Mouse (Mus musculus): ENCODE data around the gene Colec11. TPM values are rescaled to one million over a fixed set of nuclear protein-coding genes. Genes with fewer than 3 reads are reported as not detected.

The Colec11 gene
- polyA plus RNA-seq, 1 experiment from 2014 or later, result 1.1 TPM

DNA sequence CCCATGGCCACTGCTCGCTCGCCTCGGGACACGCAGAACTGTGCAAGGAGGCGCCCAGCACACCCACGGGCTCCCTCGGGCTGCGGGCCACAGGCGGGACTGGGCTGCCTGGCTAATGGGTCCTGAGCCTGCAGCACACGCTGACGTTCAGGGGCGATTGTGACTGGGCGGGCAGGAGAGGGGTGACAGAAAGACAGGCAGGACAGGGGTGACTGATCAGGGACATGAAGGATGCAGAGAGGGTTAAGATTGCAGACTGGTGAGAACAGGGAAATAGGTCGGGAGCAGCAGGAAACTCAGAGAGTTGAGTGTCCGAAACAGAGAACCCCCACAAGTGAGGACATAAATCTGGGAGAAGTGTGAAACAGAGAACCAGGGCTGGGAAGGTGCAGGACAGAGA lies 70.9 kb downstream of the Colec11 start, which contains the start of gene Dcdc2c:
Gene Dcdc2c (minus strand): TSS at position 101 of the 400 bp plus-strand sequence.
- Histone ChIP-seq H3K36me3 (replicated peaks; ENCODE audit: control insufficient read depth, insufficient read depth) (no peaks in the 10 kb centered on the region), H3K4me1 (replicated peaks; ENCODE audit: control insufficient read depth, insufficient read depth, low read length) (no peaks in the 10 kb centered on the region), H3K4me2 (replicated peaks) (no peak within 1 kb of the TSS), H3K9ac (no peak within 1 kb of the TSS), H3K9me3 (ENCODE audit: control insufficient read depth, low read length) (no peaks in the 10 kb centered on the region), H3K4me3 (replicated peaks; ENCODE audit: low read length) (no peak within 1 kb of the TSS), H3K27ac (no peak within 1 kb of the TSS), H3K27me3 (ENCODE audit: control insufficient read depth, insufficient read depth, low read length) (no peaks in the 10 kb centered on the region)
- 80% methylated on average over 15 of the region's 15 CpGs for WGBS
- DNase-seq (ENCODE audit: low spot score) (no peak), ATAC-seq (ENCODE audit: low FRiP score) (no peak)

GRCm38 (mm10) chr12:28551775-28552174 lies 71.4 kb downstream of the Colec11 start:
- 74% methylated on average over 18 of the region's 18 CpGs for WGBS
- no peak for ATAC-seq (ENCODE audit: low FRiP score)
- no peak overlapping the region for H3K27ac ChIP-seq
- H3K9me3 ChIP-seq (ENCODE audit: control insufficient read depth, low read length), result no peaks in the 10 kb centered on the region
- DNase-seq (ENCODE audit: low spot score), result no peak
- H3K9ac ChIP-seq, result no peak overlapping the region
- H3K4me3 ChIP-seq (replicated peaks; ENCODE audit: low read length), result no peak overlapping the region
- no peaks in the 10 kb centered on the region for H3K4me1 ChIP-seq (replicated peaks; ENCODE audit: control insufficient read depth, insufficient read depth, low read length)
- H3K36me3 ChIP-seq (replicated peaks; ENCODE audit: control insufficient read depth, insufficient read depth), result no peaks in the 10 kb centered on the region
- no peaks in the 10 kb centered on the region for H3K27me3 ChIP-seq (ENCODE audit: control insufficient read depth, insufficient read depth, low read length)
- no peak overlapping the region for H3K4me2 ChIP-seq (replicated peaks)

DNA sequence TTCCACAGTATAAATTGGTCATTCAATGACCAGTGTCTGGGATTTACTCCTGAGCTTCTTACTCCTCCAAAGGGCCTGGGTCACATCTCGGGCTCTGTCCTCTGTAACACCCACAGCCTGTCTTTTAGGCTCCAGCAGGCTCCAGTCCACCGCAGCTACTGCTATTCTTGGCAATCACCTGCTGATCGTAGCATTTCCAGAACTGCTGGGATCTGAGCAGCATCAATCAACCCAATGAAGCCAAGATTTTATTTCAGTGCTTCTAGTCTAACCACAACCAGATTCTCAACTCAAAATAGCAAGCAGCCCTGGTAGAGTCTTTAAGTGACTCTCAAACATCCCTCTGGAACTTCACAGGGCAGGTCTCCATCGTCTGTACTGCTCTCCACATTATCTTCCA lies 74.3 kb downstream of the Colec11 start:
- 68% methylated on average over 4 of the region's 4 CpGs for WGBS
- no peak overlapping the region for H3K9ac ChIP-seq
- no peaks in the 10 kb centered on the region for H3K4me1 ChIP-seq (replicated peaks; ENCODE audit: control insufficient read depth, insufficient read depth, low read length)
- no peak overlapping the region for H3K4me3 ChIP-seq (replicated peaks; ENCODE audit: low read length)
- no peak for DNase-seq (ENCODE audit: low spot score)
- no peaks in the 10 kb centered on the region for H3K36me3 ChIP-seq (replicated peaks; ENCODE audit: control insufficient read depth, insufficient read depth)
- no peaks in the 10 kb centered on the region for H3K27me3 ChIP-seq (ENCODE audit: control insufficient read depth, insufficient read depth, low read length)
- no peaks in the 10 kb centered on the region for H3K9me3 ChIP-seq (ENCODE audit: control insufficient read depth, low read length)
- ATAC-seq (ENCODE audit: low FRiP score), result no peak
- H3K4me2 ChIP-seq (replicated peaks), result no peak overlapping the region
- no peak overlapping the region for H3K27ac ChIP-seq

Other genes starting within 250 kb of the Colec11 start
- 0.13 TPM in 1 of 2 replicates, not detected in the other for gene Dcdc2c, start 71.0 kb downstream of the Colec11 start, polyA plus RNA-seq (2014; fragmentation: Nextera tagmentation; extraction: Ambion mirVana)
- gene Allc, start 40.9 kb downstream of the Colec11 start, polyA plus RNA-seq (2014; fragmentation: Nextera tagmentation; extraction: Ambion mirVana), result 0.37 TPM in 1 of 2 replicates, not detected in the other
- 558 and 621 TPM in 2 replicates for gene Rps7, start 12.6 kb upstream of the Colec11 start, polyA plus RNA-seq (2014; fragmentation: Nextera tagmentation; extraction: Ambion mirVana)
- gene Rnaseh1, start 26.2 kb upstream of the Colec11 start, polyA plus RNA-seq (2014; fragmentation: Nextera tagmentation; extraction: Ambion mirVana), result 17.6 and 18.8 TPM in 2 replicates
- 27.5 and 29.2 TPM in 2 replicates for gene Adi1, start 51.9 kb upstream of the Colec11 start, polyA plus RNA-seq (2014; fragmentation: Nextera tagmentation; extraction: Ambion mirVana)
- gene Trappc12, start 127.1 kb upstream of the Colec11 start, polyA plus RNA-seq (2014; fragmentation: Nextera tagmentation; extraction: Ambion mirVana), result 39.1 and 41.3 TPM in 2 replicates
- 68.2 and 75.3 TPM in 2 replicates for gene Eipr1, start 128.4 kb upstream of the Colec11 start, polyA plus RNA-seq (2014; fragmentation: Nextera tagmentation; extraction: Ambion mirVana)

Data from hindbrain, embryonic 14.5 days (tissue).